Mouse (Mus musculus) urinary bladder, adult 2 months (tissue): ENCODE measurements around the gene Gm10142. TPM values are rescaled to one million over a fixed set of nuclear protein-coding genes. Genes with fewer than 3 reads are reported as not detected.
"Not testable (repeated sequence)": the region's sequence is repeated elsewhere in the genome, so short reads cannot be mapped to it uniquely, and the experiment has no call there.

ENCODE experiments used
- DNase-seq: peaks from one replicate; pipeline ENCODE4 v3.0.0; 2022; ENCODE audit warnings: low spot score
- polyA plus RNA-seq: library from polyadenylated mRNA; depleted of rRNA; stranded (reverse); fragments of >200 nt; gene quantifications from 2 replicates; pipeline ENCODE4 v1.2.3, GENCODE M21; 2012; rRNA removed

The Gm10142 gene
- polyA plus RNA-seq, 1 experiment, result not detected

- no peak for DNase-seq
These were observed 23.3 kb downstream of the Gm10142 start for GRCm38 (mm10) chr10:77738929-77739328.

GRCm38 (mm10) chr10:77741924-77742688 is 26.5 kb downstream of the Gm10142 start, which contains the start of gene Gm18596:
Gm18596 (minus strand) TSS chr10:77742638.
- not testable (repeated sequence) for DNase-seq

- not testable (repeated sequence) for DNase-seq
These were observed 35.1 kb downstream of the Gm10142 start for GRCm38 (mm10) chr10:77750686-77751085.

GRCm38 (mm10) chr10:77751254-77751653 is 35.6 kb downstream of the Gm10142 start, which contains the start of gene Gm9736:
Gm9736 (minus strand) TSS chr10:77751354.
- not testable (repeated sequence) for DNase-seq

- DNase-seq, result not testable (repeated sequence)
These were observed 36.7 kb downstream of the Gm10142 start for GRCm38 (mm10) chr10:77752312-77752711.

GRCm38 (mm10) chr10:77753448-77753847 is 37.8 kb downstream of the Gm10142 start:
- DNase-seq, result no peak

- DNase-seq, result not testable (repeated sequence)
These were observed 44.0 kb downstream of the Gm10142 start, which contains the start of gene Gm3233 for GRCm38 (mm10) chr10:77759582-77759981. Gm3233 (minus strand) TSS chr10:77759682.

Other genes with a start within 250 kb of the Gm10142 start
- 55.5 and 59.5 TPM in 2 replicates for gene Fam207a, start 200.0 kb upstream of the Gm10142 start, polyA plus RNA-seq
- 16.7 and 19.2 TPM in 2 replicates for gene Itgb2, start 185.6 kb upstream of the Gm10142 start, polyA plus RNA-seq
- gene Pttg1ip, start 134.1 kb upstream of the Gm10142 start, polyA plus RNA-seq, result 457 and 472 TPM in 2 replicates
- gene Sumo3, start 109.7 kb upstream of the Gm10142 start, polyA plus RNA-seq, result 294 and 318 TPM in 2 replicates
- gene Gm49325, start 109.6 kb upstream of the Gm10142 start, polyA plus RNA-seq, result 0.89 and 23.6 TPM in 2 replicates
- gene Ube2g2, start 93.5 kb upstream of the Gm10142 start, polyA plus RNA-seq, result 42.8 and 47.7 TPM in 2 replicates
- gene Tspear, start 29.2 kb upstream of the Gm10142 start, polyA plus RNA-seq, result 1.3 and 1.6 TPM in 2 replicates
- not detected in 2 replicates for gene Gm19402, start 25.1 kb upstream of the Gm10142 start, polyA plus RNA-seq
- gene Gm9508, start 18.6 kb upstream of the Gm10142 start, polyA plus RNA-seq, result not detected in 2 replicates
- not detected in 2 replicates for gene Gm10272, start 9.2 kb upstream of the Gm10142 start, polyA plus RNA-seq
- gene Gm10024, start 4.3 kb upstream of the Gm10142 start, polyA plus RNA-seq, result 0.16 TPM in 1 of 2 replicates, not detected in the other
- not detected in 2 replicates for gene Krtap12-1, start 4.8 kb downstream of the Gm10142 start, polyA plus RNA-seq
- not detected in 2 replicates for gene Gm10100, start 10.7 kb downstream of the Gm10142 start, polyA plus RNA-seq
- not detected in 2 replicates for gene Gm18596, start 26.8 kb downstream of the Gm10142 start, polyA plus RNA-seq
- gene Gm9736, start 35.5 kb downstream of the Gm10142 start, polyA plus RNA-seq, result not detected in 2 replicates
- not detected in 2 replicates for gene Gm3233, start 43.9 kb downstream of the Gm10142 start, polyA plus RNA-seq
- gene Gm3238, start 55.5 kb downstream of the Gm10142 start, polyA plus RNA-seq, result not detected in 2 replicates
- not detected in 2 replicates for gene Gm7138, start 61.1 kb downstream of the Gm10142 start, polyA plus RNA-seq
- gene Gm3250, start 66.7 kb downstream of the Gm10142 start, polyA plus RNA-seq, result not detected in 2 replicates
- not detected in 2 replicates for gene Gm7137, start 72.4 kb downstream of the Gm10142 start, polyA plus RNA-seq
- not detected in 2 replicates for gene Gm9639, start 79.3 kb downstream of the Gm10142 start, polyA plus RNA-seq
- not detected in 2 replicates for gene Gm19668, start 83.3 kb downstream of the Gm10142 start, polyA plus RNA-seq
- not detected in 2 replicates for gene Gm9507, start 96.0 kb downstream of the Gm10142 start, polyA plus RNA-seq
- gene Gm2696, start 98.9 kb downstream of the Gm10142 start, polyA plus RNA-seq, result 0.12 TPM in 1 of 2 replicates, not detected in the other
- gene Krtap10-4, start 111.3 kb downstream of the Gm10142 start, polyA plus RNA-seq, result not detected in 2 replicates
- gene Krtap10-10, start 120.1 kb downstream of the Gm10142 start, polyA plus RNA-seq, result not detected in 2 replicates
- not detected in 2 replicates for gene Gm36176, start 131.0 kb downstream of the Gm10142 start, polyA plus RNA-seq
- gene Gm10318, start 137.1 kb downstream of the Gm10142 start, polyA plus RNA-seq, result not detected in 2 replicates
- not detected in 2 replicates for gene Gm3285, start 146.2 kb downstream of the Gm10142 start, polyA plus RNA-seq
- 2.9 and 4.0 TPM in 2 replicates for gene Lrrc3, start 186.7 kb downstream of the Gm10142 start, polyA plus RNA-seq